Mouse (Mus musculus): ENCODE data around the gene Vdr.

Gene Vdr

DNA sequence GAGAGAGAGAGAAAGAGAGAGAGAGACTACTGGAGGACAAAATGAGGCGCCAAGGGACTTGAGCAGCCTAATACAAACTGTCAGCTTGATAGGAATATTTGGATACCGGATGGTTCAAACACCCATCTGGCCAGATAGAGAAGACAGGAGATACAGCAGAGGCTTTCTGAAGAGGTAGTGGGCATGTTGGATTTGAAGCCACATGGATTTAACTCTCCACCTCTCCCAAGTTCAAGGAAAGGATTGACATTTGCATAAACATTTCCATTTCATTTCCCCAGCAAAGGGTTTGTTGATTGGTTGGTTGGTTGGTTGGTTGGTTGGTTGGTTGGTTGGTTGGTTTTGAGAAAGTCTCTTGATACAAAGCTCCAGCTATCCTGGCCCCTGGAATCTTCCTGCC is 62.6 kb downstream of the Vdr start:
- no peak for DNase-seq (ENCODE audit: low read depth, low spot score)

DNA sequence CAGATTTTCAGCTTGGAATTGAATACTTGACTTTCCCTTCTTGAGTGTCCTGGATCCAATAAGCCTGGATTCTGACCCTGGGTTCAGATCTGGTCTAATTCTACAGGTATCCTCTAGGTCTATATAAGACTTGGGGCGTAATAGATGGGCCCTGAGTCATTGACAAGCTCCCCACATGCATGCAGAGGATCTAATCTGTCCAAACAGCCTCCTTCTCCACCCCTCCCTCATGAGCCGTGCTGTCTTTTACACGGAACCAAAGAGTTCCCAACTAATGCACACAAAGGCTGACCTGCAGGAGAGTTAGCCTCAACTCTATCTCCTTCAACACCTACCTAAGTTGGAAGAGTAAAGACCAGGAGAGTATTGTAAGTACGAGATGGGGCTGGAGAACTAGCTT is 63.1 kb downstream of the Vdr start:
- no peak for DNase-seq (ENCODE audit: low read depth, low spot score)

DNA sequence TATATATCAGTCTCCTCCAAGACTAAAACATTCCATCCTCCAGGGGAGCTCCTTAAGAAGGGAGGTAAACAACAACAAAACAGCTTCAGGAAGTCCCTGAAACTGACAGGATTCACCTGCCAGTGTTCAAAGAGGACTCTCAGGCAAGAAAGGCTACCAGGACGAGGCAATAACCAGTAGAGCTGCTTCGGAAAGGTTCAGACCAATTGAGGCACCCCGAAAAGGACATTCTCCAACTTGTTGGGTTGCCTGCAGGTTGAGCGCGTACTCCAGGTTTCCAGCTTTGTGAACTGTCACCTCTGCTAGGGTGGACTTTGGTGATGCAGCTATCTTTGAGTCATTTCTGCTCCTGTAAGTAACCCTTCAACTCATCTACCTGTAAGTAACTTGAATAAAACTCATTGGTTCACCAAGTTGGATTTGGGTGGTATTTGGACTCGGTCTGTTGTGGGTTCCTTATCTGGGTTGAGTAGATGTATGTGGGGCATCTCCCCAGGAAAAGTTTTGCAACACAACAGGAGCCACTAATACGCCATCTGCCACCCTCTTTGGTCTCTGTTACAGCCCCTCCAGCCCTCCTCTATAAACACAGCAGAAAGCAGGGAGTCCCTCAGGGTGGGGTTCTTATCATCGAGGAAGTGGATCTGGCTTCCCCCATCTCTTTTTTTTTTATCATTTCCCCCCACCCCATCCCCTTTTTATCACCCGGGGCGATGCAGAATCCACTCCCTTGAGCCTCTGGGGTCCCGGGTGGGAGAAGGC is 64.1 kb downstream of the Vdr start:
- DNase-seq (ENCODE audit: low read depth, low spot score): no peak

DNA sequence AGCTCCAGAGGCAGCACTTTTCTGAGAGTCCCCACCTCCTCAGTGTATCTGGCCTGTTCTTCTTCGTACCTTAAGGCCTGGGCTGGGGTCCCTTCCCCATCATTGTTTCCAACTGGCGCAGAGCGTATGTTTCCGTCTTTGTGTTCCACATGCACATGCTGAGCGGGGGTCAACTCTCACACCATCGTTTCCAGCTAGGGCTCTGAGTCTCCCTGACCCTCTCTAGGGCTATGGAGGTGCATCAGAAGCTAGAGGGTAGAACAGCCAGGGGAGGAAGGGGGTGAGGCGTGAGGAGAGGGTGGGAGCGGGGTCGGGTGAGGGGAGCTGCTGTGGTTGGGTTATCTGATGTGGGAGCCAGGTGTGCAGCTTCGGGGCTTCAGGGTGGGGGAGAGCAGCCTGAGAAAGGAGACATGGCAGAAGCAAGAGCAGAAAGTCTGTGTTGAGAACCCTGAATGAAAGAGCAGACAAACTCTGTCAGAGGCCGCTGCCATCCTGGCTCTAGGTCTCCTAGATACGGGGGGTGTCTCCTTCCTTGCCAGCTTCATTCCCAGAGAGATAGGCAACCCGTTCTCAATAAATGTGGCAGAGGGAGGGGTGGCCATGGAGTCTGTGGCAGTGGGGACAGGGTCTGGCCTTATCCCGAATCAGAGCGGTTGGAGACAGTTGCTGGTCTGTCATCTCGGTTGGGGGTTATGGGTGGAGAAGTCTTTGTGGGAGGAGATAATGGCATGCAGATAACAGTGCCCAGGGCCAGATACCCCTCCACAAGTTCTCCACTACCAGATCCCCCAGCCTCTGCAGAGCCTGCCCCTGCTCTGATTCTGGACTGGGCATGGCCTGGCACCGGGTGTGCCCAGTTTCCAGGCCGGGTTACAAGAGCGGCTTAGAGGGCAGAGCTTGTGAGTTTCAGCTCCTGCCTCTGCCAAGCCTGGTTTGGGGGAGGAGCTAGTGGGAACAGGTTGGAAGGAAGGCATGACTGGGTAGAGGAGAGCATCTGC is 66.1 kb downstream of the Vdr start, which contains the start of gene Hdac7:
Gene Hdac7, minus strand, starts transcription at position 466 of the 998 bp plus-strand sequence.
- DNase-seq (ENCODE audit: low read depth, low spot score): no peak

DNA sequence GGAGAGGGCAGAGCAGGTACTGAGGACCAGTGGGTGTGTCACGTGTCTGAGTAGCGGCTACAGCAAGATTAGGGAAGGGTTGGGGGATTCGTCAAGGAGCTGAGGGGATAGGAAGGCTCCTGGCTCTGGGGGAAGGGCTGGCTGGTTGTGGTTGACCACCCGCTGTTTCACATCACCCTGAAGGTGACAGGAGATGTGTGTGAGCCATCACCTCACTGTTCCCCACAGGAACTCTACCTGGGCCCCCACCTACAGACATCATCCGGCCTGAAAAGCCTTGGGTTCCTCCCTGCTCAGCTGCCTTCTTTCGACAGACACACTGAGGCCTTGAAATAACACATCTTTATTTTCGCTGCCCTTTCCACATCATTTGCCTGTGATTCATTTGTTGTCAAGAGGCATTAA is 67.2 kb downstream of the Vdr start:
- DNase-seq (ENCODE audit: low read depth, low spot score): no peak

DNA sequence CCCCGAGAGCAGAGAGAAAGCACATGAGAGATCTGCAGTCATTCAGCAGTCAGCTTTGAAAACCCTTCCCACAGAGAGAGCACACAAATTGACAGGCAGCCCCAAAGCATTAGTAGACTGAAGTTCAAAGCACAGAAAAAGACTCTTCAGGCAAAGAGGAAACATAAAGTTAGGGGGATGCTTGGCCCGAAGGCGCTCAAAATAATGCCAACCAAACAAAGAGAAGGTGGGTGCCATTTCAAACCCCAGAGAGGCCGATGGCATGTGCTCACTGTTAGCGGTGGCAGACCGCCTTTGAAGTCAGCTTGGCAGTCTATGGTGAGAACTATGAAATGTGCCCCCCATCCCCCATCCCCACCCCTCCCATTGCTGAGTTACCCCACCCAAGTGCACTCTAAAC is 68.4 kb downstream of the Vdr start:
- DNase-seq (ENCODE audit: low read depth, low spot score): no peak

DNA sequence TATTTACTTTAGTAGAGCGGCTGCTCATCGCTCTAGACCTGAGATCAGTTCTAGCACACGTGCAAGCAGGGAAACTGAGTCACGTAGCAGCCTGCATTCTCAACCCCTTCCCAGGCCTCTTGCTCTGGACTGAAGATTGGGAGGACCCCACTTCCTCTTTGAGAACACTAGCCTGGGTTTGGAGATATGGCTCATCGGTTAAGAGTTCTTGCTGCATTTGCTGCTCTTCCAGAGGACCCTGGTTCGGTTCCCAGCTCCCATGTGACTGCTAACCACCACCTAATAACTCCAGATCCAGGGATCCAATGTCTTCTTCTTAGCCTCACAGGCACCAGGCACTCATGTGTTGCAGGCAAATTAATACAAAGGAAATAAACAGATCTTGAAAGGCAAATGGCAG is 69.0 kb downstream of the Vdr start:
- no peak for DNase-seq (ENCODE audit: low read depth, low spot score)

DNA sequence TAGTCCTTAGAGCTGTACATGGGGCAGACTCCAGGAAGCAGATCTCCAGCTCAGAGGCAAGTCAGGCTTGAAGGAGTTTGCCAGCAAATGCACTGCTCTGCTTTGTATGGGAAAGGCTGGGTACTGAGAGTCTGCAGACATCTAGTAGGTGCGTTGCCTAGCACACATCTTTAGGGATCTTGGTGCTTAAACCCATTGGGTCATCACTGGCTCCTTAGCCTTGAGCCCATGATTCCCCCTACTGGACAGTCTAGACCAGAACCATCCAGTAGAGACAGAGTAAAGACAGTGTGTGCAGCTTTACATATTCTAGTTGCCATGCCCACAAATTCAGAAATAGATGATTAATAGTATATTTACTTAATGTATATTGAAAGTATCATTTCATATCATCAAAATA is 69.6 kb downstream of the Vdr start:
- no peak for DNase-seq (ENCODE audit: low read depth, low spot score)

DNA sequence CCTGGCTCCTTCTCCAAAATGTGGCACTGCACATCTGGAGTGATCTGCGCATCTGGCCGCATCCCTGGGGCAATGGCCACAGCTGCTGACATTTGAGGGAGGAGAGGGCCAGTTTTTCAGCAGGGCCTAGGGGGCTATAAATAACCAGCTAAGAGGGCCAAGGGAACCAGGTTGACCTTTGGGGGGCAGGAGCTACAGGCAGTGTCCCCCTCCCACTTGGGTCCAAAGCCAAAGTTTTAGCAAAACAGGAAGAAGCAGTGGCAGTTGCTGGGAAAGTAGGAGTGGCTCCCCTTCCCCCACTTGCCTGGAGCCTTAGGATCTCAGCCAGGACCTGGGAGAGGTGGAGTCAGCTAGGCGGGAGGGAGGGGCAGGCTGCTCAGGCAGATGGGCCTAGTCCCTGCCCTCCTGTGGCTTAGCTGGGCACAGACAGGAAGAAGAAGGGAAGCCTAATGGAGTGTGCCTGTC is 70.4 kb downstream of the Vdr start:
- DNase-seq (ENCODE audit: low read depth, low spot score): no peak

DNA sequence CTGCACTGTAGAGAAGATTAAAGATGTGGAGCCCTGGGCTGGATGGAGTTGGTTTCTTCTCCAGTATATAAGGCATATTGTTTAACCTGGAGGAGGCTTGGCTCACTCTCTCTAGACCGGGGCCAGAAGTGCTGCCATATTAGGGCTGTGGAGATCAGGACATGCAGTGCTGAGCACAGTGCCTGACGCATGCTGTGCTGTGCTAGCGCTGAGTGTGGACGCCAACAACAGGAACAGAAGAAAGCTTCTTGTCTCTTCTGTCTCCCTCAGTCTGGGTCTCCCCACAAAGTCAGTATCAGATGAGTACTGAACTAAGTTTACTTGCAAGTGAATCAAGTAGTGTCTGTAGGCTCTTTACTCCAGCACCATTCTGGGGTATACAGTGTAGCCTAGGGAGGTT is 71.0 kb downstream of the Vdr start:
- DNase-seq (ENCODE audit: low read depth, low spot score): no peak

DNA sequence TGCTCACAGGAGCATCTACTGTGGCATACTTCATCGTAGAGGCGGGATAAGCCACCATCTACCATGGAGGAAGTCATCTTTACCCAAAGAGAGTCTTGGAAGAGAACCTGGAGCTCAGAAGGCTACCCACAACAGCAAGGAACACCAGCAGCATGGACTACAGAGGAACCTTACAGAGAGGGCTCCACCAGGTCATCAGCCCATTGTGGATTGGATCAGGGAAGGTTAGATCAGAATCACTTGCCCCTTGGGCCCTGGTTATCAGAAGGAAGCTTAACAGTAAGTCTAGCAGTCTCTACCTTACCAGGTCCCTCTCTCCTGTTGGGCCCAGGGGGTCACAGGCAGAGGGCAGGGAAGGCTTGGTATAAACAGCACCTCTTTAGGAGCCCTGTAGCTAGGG is 71.4 kb downstream of the Vdr start:
- DNase-seq (ENCODE audit: low read depth, low spot score): no peak

DNA sequence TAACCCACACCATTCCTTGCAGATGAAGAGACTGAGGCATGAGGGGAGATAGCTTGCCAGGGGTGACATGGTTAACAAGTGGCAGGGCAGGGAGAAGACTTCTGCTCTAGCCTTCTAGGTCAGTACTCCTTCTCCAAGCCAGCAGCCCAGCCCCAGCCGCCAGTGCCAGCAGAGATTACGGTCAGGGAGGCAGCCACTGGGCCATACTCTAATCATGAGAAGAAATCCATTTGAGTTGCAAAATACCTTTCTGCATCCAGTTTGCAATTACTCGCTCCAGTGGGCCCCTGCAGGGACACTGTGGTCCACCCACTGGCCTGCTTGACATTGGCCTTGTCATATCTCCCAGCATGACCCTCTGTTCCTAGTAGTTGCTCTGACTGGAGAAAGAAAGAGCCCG is 72.0 kb downstream of the Vdr start:
- DNase-seq (ENCODE audit: low read depth, low spot score): no peak

DNA sequence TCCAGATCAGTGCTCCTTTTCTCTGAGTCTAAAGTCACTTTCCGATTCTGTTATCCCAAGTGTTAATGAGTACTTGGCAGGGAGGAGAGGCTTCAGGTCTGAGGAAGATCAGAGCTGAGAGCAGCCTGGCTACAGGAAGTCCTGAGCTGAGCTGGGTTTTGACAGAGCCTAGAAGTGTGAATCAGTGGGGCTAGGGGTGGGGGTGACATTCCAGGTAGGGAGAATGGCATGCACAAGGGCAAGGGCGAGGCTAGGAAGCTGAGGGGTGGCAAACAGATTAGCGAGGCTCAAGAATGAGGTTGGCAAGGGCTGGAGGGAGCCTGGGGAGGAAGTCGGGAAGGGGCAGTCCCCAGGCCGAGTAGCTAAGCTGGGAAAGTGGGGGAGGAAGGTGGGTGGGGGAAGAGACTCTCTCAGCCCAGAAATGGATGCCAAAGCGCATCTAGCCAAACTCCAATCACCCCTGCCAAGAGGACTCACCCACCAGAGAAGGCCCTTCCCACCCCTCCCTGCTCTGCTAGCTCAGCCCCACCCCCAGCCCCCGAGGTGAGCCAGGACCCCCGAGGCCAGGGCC is 72.9 kb downstream of the Vdr start:
- DNase-seq (ENCODE audit: low read depth, low spot score): no peak

DNA sequence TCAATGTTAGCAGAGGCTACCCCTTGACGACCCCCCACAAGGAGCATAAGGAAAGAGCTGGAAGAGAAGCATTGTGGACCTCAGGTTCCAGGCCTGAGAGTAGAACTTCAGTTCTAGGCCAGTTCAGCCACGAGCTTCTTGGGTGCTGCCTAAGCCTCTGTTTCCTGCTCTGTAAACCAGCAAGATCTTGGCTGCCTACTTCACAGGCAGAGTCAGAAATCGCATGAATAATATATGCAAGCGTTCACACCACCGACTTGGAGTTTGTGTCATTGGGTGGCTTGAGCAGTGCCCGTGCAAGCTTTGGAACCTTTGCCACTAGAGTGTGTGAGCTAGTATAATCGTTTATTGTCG is 73.6 kb downstream of the Vdr start:
- no peak for DNase-seq (ENCODE audit: low read depth, low spot score)

DNA sequence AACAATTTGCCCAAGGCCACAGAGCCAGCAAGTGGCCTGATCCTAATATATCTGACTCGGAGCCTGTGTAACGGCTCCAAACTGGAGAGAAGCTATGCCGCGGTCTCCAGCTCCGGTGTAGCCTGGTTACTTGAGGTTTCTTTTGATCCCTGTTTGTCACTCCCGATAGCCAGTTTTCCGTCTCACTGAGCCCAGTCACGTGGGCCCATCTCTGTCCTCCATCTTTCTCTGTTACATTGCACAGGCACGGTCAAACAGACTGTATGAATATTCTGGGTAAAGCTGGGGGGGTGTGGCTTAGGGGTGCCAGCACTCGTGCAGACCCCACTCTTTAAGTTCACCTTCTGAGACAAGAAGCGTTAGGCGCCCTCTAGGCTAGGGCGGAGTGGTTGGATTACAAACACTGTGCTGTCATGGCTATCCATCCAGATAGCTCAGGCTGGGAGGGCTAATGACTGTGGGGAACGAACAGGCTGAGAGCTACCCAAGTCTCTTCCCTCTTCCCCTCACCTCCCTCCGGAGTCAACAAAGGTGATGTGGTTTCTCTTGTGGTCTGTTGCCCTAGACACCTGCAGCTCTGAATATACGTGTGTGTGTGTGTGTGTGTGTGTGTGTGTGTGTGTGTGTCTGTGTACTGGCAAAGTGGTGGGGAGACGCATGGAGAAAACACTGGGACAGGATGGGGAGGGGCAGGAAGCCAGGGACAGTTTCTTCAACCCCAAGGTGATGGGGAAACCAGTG is 74.1 kb downstream of the Vdr start:
- DNase-seq (ENCODE audit: low read depth, low spot score): no peak

DNA sequence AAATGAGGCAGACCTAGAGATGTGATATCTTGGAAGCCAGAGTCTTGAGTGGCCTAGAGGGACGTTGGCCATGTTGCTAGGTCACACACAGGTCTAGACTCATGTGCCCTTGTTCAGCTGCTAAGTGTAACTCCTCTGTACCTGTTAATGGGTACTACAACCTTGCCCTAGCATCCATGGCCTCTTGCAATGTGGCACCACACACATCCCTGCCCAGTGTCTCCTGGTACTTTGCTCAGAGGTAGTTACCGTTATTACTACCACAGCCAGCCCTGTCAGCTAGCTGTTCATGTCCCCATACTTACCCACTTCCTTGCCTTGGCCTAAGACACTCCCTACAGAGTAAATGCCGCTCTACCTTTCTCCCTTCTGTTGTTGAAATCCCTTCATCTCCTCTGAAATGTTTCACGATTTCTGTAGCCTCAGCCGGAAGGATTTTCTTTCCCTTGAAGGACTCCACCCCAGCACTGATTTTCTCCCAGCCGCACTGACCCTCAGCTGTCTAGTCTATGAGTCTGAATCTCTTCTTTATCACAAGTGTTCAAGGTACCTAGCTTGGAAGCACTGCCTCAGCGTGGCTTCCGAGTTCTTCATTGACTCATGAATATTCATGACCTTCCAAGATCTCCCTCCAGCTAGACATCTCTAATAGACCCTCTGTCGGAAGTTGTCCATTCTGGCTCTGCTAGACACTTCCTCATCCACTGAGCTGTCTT is 77.5 kb downstream of the Vdr start:
- no peak for DNase-seq (ENCODE audit: low read depth, low spot score)

DNA sequence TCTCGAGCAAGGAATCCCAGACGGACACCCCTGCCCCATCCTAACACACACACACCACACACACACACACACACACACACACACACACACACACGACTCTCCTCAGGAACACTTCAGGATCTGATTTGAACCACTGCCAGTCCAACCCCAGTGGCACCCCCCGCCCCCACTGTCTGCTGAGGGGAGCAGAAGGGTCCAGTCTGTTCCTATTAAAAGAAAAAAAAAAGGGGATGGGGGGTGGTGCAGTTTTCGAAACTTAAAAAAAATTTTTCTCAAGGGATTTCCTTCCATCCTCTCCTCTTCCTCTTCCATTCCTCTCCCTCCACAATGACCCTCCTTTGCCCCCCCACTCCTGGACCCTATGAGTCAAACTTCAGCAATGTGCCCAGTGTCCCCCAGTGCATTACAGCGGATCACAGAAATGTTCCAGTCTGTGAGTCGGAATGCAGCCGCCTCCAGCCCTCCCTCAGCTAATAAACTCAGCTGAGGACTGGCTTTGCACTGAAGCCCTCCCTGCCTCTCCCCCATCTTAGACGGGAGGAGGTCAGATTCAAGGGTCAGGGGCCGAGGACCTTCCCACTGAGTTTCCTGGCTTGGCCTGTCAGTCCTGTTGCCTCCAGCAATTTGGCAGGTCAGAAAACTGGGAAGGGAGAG is 78.3 kb downstream of the Vdr start:
- DNase-seq (ENCODE audit: low read depth, low spot score): no peak

DNA sequence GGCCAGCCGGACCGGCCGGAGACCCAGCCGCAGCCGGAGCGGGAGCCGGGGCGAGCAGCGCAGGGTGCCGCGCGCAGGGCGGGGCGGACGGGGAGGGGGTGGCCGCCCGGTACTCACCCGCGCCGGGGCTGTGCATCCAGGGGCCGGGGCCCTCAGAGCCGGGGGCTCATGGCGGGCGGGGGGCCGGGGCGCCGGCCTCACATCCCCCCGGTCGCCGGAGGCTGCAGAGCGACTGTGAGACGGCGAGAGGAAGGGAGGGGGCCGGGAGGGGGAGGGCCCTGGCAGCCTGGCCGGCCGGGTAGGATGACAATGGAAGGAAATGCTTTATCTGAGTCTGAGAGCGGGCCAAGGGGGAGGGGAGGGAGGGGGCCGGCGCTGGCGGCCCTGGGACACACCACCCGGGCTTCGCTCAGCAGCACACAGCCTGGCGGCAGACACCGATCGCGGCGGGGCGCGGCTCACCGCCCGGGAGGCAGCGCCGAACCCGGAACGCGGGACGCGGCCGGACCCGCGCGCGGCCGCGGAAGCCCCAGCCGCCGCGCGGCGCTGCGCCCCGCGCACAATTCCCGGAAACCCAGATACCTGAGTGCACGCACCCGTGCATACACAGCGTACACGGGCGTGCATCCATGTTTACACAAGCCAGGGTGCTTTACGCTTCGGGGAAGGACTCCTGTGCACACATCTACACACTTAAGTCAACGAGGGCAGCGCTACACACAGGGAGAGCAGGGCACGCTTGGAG is 79.0 kb downstream of the Vdr start:
- DNase-seq (ENCODE audit: low read depth, low spot score): peak; percentile 51

DNA sequence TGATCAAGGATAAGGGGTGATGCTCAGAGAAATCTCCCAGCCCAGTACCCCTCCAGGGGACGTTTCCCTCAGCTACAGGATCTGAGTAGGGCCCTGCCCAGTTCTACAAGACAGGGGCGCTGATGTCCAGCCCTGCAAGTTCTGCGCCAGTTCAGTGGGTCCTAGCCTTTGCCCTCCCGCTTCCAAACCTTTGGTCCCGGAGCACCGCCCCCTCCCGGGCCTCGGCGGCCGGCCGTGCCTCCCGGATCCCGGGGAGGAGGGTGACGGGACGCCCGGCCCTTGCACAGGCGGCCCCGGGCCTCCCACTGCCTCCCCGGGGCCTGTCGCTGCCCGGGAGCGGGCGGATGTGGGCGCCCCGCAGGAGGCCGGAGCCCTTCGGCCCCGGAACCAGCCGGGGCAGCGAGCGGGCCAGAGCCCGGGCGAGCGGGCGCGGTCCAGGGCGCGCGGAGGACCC is 79.6 kb downstream of the Vdr start:
- DNase-seq (ENCODE audit: low read depth, low spot score): no peak

Measured in brain, embryonic 18.5 days (tissue).